Mouse (Mus musculus) adrenal gland, postnatal 10 days (tissue): ENCODE measurements at regions not wholly inside any gene's neighbourhood (a gene's known extent, or its start where the extent isn't known, plus 50 kb on each side); places are given as distances from the start of the nearest gene placed in this dataset.

Experiments
- DNase-seq: peaks from one replicate; pipeline ENCODE4 v3.0.0; 2021; ENCODE audit warnings: mixed read lengths

DNA sequence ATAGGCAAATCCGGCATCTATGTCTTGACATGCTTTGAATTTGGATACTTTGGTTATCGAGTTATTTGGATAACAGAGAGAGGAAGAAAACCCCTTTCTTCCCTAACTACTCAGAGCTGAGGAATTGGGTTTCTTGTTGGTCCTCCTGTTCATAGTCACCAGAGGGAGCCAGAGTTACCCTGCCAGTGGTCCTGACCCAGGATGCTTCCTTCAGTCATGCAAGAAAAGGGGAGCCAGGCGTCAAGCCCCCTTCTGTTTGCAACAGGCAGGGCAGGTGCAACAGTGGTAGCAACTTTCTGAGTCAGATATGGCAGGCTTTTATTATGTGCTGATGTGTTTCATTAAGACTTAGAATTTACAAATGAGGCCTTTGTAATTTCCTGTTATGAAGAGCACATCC, 101.4 kb upstream of the B430305J03Rik start:
- peak; percentile 20 for DNase-seq

DNA sequence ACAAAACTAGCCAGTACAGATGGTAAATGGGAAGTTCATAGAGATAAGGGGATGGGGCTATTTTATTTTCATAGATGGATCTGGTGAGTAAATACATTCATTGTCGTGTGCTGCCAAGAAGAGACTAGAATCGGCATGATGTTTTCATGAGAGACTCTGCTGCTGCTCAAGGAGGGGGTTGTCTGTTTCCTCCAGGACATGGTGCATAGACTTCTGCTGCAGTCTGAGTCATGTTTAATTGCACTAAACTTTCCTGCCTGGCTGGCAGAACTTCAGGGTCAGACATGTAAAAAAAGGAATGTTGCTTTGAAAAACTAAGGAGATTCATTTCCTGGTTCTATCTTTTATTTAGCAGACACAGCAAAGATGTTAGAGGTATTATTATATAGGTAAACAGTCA, 100.9 kb upstream of the B430305J03Rik start:
- peak; percentile 19 for DNase-seq

DNA sequence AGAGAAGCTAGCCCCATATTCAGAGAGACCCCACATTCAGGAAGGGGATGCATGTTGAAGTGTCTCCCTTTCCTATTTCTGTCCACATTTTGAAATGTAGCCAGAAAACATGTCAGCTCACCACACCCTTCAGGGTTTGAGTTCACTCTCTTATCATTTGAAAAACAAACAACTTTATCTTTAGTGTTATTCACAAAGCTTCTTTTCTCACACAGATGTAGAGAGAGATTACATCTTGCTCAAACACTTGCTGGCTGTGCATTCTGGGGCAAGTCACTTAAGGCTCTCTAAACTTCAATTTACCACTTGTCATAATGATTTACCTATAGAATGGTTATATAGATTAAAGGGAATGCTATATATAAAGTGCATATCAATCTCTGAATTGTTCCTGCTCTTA, 94.3 kb upstream of the B430305J03Rik start:
- no peak for DNase-seq

DNA sequence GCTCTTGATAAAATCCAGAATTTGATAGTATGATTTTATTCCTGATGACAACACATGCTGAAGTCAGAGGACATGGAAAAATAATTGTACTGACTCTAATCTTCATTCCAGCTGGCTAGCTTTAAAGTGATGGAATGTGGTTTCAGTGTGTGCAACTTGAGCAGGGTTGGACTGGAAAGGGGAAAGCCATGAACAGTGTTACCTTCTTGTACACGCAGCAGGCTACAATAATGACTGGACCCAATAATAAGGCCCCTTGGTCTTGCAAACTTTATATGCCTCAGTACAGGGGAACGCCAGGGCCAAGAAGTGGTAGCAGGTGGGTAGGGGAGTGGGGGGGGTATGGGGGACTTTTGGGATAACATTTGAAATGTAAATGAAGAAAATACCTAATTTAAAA, 90.8 kb upstream of the B430305J03Rik start:
- DNase-seq, result no peak

DNA sequence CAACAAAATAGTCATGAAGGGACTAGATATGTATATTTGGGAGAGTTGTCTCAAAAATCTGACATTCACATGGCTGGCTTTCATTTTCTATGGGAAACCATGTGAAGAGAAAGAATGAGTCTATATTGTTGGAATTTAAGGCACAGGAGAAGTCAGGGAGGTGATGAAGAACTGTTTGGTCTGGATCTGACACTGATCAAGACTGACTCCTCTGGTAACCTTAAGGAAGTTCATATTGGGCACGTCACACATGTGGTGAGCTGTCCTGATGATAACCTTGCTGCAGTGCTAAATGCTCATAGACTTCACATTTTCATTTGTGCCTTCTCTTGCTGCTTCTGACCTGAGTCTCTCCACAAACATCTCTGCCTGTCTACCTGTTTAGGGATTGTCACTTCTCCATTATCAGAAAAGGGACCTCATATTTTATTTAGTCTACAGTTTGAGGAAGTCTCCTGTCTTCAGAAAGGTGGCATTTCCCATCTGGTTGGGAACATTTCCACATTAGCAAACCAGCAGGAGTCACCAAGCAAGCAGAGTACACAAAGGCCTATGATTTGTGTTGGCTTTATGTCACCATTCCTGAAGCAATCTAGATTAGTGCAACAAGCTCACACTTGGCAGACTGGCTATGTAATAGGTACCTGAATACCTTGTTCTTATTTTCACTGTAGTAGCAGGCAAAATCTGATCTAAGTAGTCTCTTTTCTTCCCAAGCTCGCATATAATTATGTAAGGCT, 76.4 kb upstream of the B430305J03Rik start:
- DNase-seq, result no peak

DNA sequence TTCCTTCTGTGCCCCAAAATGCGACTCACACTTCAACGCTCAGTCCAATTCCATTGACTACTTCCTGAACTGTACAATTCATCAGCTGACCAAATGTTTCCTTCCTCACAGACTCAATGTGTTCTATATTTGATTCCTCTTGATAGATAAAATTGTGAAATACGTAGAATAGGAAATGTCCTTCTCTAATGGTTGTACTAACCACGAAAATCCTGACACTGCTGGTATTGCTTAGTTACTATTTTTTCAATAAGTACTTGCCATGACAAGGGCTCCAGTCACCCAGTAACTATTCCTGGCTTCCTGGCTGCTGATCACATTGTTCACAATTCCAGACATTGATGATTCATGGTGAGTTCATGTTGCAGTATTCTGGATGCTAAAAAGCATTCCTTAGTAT, 75.7 kb upstream of the B430305J03Rik start:
- no peak for DNase-seq

DNA sequence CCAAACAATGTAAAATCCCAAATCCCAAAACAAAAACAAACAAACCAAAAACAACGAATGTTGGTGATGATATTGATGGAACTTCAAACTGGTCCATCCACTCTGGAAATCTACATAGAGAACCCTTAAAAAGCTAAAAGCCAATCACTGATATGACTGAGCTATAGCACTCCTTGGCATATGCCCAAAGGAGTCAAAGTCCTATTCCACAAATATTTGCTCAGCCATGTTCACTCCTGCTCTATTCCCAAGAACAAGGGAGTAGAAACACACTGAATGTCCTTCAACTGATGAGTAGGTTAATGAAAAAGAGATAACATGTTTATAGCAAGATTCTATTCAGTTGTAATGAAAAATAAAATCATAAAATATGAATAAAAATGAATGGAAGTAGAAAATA, 63.0 kb upstream of the B430305J03Rik start:
- no peak for DNase-seq

DNA sequence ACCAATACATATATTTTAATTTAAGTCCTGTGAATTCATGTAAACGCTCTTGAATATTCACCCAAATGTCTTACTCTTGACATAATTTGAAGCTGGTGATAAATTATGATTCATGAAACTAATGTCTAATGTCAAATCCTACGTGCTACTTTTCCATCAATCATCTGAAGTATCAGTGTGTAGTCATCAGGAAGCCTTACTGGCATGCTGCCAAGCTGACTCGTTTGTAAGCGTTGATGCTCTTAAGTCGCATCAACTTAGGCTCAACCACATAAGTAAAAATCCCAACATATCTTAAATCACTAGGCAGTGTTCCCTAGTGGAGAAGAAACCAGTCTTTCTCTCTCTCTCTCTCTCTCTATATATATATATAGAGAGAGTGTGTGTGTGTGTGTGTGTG, 58.2 kb upstream of the B430305J03Rik start:
- no peak for DNase-seq

DNA sequence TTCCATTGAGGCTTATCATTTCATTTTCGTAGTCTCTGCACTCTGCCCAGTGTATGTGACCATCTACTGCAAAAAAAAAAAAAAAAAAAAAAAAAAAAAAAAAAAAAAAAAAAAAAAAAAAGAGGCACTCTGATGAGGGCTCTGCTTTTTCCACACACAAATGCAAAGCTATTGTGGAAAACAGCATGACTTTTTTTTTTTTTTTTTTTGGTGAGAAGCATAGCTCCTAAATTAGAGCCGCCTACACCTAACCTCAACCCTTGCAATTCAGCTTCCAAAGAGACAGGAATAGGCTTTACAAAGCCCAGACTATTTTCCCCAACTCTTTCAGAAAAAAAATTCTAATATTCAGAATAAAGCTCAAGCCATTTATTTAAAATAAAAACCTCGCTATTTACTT, 54.0 kb upstream of the B430305J03Rik start:
- no peak for DNase-seq

DNA sequence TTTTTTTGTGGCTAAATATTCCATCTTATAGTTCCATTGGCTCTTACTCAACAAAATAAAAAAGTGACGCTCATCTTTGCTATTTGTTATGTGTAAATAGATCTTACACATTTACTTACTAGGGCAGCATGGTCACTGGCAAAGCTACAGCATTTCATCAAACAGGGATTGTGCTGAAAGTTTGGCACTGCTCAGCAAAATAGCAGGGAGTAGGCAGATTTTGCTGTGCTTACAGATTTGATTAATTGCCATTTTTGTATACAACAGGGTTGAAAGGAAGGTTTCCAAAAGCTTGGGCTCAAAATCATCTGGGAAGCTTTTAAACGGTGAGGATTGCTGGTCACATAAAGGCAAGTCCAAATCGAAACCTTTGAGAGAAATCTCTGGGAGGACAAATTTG, 52.3 kb upstream of the B430305J03Rik start:
- DNase-seq, result no peak
